Mouse (Mus musculus): ENCODE results near the gene Hspe1.

Gene Hspe1

DNA sequence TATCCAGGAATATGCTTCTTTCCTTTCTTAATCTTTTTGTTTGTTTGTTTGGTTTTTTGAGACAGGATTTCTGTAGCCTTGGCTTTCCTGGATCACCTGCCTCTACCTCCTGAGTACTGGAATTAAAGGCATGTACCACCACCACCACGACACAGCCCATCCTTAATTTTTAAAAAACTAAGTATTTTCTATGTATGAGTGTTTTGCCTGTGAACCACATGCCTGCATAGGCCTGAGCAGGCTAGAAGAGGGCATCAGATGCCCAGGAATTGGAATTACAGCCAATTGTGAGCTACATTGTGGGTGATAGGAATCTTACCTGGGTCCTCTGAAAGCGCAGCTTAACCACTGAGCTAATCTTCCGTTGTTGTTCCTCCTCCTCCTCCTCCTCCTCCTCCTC lies 46.4 kb downstream of the Hspe1 start:
- no peak for DNase-seq (ENCODE audit: low read depth, low spot score)

DNA sequence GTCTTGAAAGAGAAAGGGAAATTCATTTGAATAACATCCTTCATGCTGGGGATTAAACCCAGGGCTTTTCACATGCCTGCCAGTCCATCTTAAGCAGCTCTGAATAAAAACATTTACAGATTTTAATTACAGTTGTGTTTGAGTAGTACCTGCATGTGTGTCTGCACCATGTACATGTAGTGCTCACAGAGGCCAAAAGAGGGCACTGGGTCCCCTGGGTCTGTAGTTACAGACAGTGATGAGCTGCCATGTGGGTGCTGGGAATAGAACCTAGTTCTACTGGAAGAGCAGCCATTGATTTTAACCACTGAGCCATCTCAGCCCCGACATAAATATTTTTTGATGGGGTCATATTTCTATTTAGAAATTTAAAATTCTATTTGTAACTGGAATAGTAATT lies 47.9 kb downstream of the Hspe1 start:
- no peak for DNase-seq (ENCODE audit: low read depth, low spot score)
